Mouse (Mus musculus): ENCODE measurements at regions not wholly inside any gene's neighbourhood (a gene's known extent, or its start where the extent isn't known, plus 50 kb on each side); places are given as distances from the start of the nearest gene placed in this dataset.
A peak's percentile ranks its signal among the peaks of the same experiment; 100 is the strongest.
"Not testable (repeated sequence)": the region's sequence is repeated elsewhere in the genome, so short reads cannot be mapped to it uniquely, and the experiment has no call there.

DNA sequence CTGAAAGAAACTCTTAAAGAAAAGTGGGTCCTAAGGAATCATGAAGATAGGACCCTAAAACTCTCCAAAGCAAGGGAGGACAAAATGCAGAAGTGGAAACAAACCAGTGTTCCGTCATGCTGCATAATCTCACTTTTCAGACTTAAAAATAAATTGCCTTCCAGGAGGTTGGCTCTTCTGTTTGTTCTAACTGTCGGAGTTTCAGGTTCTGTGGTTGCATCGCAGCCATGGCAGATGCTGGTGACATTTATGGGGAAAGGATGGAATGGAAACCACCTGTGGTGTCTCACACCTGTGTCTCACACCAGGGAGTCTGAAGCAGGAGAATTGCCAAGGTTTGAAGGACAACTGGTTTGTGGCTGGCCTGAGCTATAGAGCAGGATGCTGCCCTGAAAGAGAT, 50.9 kb upstream of the Hivep1 start:
- no peak for DNase-seq (ENCODE audit: low spot score)

DNA sequence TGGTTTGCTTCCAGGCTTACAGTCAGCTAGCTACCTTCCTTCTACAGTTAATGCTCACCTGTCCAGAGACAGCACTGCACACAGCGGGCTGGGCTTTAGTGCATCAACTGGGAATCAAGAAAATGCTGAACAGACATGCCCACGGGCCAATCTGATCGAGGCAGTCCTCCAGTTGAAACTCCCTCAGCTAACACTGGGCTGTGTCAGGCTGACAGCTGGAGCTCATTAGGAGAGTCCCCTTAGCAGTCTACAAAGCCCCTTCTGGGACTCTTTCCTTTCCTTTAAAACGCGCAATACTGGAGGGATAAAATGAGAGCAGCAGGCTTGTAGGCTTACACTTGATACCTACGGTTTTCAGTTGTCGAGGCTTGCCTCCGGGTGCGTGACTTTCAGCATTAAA, 53.9 kb upstream of the Hivep1 start:
- peak; percentile 9 for DNase-seq (ENCODE audit: low spot score)

DNA sequence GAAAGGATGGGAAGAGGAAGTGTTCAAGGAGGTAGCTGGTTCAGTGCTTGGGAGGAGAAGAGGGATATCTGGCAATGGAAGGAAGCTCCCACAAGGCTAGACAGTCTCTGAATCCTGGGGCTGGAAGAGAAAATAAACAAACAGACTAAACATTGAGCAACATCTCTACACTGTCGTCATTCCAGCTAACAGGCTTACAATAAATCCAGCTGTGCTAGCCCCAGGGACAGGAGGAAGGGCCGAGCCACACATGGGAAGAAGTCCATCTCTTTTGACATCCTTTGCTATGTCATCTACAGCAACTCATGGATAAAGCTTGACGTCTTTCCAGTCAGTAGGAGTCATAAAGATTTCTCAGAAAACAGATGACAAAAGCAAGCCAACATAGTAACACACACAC, 57.7 kb upstream of the Hivep1 start:
- peak; percentile 18 for DNase-seq (ENCODE audit: low spot score)

- DNase-seq (ENCODE audit: low spot score): no peak
Measured at GRCm38 (mm10) chr13:41975918-41976317, 75.9 kb upstream of the Hivep1 start.

DNA sequence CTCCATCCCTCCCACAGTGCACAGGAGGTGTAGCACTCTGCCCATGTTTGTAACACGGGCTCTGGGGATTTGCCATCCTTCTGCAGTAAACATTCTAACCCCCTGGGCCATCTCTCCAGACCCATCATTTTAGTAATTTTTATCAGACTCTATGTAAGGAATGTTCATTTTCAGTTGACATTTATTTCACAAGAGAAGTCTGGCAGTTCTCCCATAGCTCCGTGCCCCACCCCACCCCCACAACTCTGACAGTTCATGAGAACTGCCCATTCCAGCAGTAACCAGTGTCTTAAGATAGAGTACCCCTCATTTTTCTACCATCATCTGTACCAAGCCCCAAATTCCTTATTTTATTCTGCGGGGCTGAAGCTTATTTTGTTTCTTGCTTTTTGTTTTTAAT, 88.9 kb upstream of the Hivep1 start:
- no peak for DNase-seq (ENCODE audit: low spot score)

DNA sequence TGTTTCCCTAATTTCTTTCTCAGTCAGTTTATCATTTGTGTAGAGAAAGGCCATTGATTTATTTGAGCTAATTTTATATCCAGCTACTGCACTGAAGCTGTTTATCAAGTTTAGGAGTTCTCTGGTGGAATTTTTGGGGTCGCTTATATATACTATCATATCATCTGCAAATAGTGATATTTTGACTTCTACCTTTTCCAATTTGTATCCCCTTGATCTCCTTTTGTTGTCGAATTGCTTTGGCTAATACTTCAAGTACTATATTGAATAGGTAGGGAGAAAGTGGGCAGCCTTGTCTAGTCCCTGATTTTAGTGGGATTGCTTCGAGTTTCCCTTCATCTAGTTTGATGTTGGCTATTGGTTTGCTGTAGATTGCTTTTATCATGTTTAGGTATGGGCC, 90.9 kb upstream of the Hivep1 start:
- DNase-seq (ENCODE audit: low spot score): not testable (repeated sequence)

DNA sequence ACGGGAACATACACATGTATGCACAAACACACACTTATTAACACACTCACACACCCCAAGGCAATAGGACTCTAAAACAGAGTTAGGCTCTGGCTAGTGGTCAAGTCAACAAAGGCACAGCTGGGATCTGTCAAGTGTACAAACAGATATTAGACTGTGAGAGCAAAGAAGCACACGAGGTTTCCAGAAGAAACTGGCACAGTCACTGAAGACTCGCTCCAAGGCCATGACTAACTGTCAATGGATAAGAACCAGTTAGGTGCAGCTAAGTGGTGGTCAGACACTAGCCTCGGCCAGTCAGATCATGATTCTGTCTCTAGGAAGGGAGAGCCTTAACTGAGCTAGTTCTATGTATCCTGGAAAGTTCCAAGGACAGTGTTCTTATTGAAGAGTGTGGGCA, 93.9 kb upstream of the Hivep1 start:
- peak; percentile 11 for DNase-seq (ENCODE audit: low spot score)

GRCm38 (mm10) chr13:41955884-41956283, 95.9 kb upstream of the Hivep1 start:
- no peak for DNase-seq (ENCODE audit: low spot score)

- no peak for DNase-seq (ENCODE audit: low spot score)
Measured at GRCm38 (mm10) chr13:41955198-41955597, 96.6 kb upstream of the Hivep1 start.

DNA sequence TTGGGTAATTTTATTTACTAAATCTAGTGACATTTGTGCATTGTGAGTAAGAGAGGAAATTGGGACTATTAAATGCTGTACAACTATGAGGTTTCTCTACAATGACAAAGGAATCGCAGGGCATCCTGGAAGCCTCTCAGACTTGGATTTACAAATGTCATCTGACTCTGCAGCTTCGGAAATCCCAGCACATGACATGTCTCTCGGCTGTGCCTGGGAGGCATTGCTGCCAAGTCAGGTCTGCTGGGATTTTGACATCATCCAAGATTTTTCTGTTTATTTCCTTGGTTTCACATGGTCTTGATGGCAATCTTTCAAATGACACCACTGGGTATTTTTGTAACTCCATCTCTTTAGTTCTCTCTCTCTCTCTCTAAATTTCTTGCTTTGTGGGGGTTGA, 99.4 kb upstream of the Hivep1 start:
- DNase-seq (ENCODE audit: low spot score): peak; percentile 61

GRCm38 (mm10) chr13:41948241-41948640, 100.8 kb upstream of the Adtrp start:
- DNase-seq (ENCODE audit: low spot score): no peak

- no peak for DNase-seq (ENCODE audit: low spot score)
Measured at GRCm38 (mm10) chr13:41932313-41933100, 85.0 kb upstream of the Adtrp start.

DNA sequence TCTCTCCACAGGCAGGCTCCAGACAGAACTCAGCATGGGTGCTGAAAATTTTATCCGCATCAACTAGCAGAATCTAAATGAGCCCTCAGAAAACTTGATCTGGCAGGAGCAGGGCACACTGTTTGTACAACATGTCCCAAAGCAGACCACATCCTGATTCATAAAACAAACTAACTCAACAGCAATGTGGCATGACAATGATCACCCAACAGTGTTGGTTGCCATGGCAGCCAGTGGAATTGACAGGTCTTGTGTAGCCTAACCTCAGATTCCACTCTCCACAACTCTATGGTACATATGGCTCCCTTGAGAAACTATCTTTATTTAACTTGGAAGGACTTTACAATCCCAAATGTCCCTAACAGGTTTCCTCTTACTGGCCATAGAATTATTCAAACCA, 82.3 kb upstream of the Adtrp start:
- no peak for DNase-seq (ENCODE audit: low spot score)

GRCm38 (mm10) chr13:41925851-41926250, 78.4 kb upstream of the Adtrp start:
- not testable (repeated sequence) for DNase-seq (ENCODE audit: low spot score)

- DNase-seq (ENCODE audit: low spot score): no peak
Measured at GRCm38 (mm10) chr13:41925211-41925610, 77.7 kb upstream of the Adtrp start.

- no peak for DNase-seq (ENCODE audit: low spot score)
Measured at GRCm38 (mm10) chr13:41921178-41921577, 73.7 kb upstream of the Adtrp start.

DNA sequence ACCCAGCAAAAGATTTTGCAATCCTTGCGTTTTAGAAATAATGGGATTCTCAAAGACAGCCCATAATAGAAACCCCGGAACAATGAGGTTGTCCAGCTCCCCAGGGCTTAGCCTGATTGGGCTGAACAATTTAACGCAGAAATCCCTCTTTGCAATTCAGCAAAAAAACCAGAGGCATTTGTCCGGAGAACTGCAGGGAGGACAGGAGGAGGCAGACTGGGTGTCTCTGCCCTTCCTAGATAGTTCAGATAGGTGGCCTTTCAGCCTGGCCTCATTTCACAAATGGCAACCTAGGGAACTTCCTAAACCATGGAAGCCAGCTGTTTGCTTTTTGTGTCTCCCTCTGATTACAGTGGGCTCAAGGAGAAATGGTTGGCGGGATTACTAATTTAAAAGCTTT, 71.0 kb upstream of the Adtrp start:
- no peak for DNase-seq (ENCODE audit: low spot score)

DNA sequence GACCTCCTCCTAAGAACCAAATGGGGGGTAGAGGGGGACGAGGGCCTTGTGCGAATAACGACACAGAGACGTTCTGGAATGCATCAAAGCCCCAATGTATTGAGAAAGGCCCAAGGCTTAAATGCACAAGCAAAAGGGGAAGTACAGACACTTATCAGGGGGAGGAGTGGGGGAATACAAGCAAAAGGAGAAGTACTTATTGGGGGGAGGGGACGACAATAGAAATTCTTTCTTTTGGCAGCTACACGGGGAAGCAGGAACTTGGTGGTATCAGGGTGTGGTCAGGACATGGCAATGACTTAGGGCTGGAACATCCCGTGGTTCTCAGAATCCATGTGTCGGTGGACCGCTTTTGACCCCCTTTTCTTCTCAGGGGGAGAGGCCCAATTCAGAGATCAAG, 68.3 kb upstream of the Adtrp start:
- not testable (repeated sequence) for DNase-seq (ENCODE audit: low spot score)

GRCm38 (mm10) chr13:41910736-41911135, 63.3 kb upstream of the Adtrp start:
- peak; percentile 7 for DNase-seq (ENCODE audit: low spot score)

- DNase-seq (ENCODE audit: low spot score): peak; percentile 22
Measured at GRCm38 (mm10) chr13:41910236-41910635, 62.8 kb upstream of the Adtrp start.

- DNase-seq (ENCODE audit: low spot score): no peak
Measured at GRCm38 (mm10) chr13:41907027-41907426, 59.5 kb upstream of the Adtrp start.

- no peak for DNase-seq (ENCODE audit: low spot score)
Measured at GRCm38 (mm10) chr13:41903286-41903685, 55.8 kb upstream of the Adtrp start.

GRCm38 (mm10) chr13:41899837-41900463, 52.5 kb upstream of the Adtrp start:
- DNase-seq (ENCODE audit: low spot score): no peak

Data from gastrocnemius, adult 18-20 months (tissue).